Mouse (Mus musculus): ENCODE data around the gene Zfp715.
"Not testable (repeated sequence)": the region's sequence is repeated elsewhere in the genome, so short reads cannot be mapped to it uniquely, and the experiment has no call there.

Zfp715 gene

DNA sequence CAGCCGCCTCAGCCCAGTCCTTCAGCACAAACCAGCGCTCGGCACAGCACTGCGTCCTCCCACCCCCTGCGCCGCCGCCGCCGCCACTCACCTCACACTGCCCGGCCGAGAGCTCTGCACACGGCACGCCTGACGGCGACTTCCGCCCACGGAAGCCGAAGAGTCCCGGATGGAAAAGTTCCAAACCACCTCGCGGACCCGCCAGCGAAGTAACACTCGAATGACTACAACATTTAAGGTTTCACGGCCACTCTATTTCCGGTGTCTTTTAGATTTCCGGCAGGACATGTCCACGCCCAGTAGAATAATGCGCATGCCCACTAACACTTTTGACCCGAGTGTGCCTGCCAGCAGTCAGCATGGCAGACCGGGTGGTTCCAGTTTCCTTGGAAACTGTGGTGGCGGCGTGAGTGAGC, at the start of gene Zfp715:
Gene Zfp715 (minus strand): TSS at position 282 of the 416 bp plus-strand sequence.
- DNase-seq (ENCODE audit: low read depth, low spot score): peak; percentile 95

DNA sequence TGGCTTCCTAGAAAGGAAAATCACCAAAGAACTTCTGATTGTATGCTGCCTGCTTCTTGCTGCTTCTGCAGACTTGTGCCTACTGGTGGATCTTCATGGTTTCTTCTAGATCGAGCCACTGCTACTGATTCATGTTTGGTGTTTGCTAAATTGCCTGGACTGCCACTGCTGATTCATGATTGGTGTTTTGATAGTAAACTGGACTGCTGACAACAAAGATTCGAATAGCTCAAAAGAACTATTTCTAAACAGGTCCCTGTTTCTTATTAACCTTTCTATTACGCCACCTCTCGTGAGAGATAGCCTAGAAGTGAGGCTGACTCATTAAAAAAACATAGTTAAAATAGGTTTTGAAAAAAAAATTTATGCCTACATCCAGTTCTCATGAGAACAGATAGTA, 48.9 kb upstream of the Zfp715 start:
- no peak for DNase-seq (ENCODE audit: low read depth, low spot score)

DNA sequence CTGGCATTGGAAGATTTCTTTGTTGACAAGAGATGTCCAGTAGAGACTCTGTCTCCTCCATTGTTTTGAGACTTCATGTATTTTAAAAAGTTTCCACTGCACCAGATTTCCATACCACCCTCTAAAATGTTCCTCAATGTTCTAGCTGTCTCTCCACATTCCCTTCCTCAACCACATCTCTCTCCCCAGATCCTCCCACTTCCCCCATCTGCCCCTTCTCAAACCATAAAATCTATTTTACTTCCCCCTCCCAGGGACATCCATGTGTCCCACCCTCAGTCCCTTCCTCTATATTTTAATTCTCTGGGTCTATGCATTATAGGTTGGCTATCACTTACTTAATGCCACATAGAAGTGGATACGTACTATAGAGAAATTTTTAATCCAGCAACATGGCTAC, 48.3 kb upstream of the Zfp715 start:
- no peak for DNase-seq (ENCODE audit: low read depth, low spot score)

DNA sequence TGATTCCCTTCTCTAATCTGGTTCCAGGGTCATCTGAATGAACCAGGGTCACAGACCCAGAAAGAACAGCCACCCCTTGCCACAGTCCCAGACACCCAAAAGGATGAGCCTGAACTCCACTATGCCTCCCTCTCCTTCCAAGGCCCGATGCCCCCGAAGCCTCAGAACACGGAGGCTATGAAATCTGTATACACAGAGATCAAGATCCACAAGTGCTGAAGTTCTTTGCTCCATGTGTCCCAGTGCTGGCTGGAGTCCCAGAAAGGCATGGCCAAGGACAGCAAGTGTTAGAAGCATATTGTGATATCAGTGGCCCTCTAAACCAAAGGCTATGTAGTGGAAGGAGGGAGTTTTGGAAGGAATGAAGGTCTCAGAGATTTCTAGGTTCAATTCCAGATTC, 45.5 kb upstream of the Zfp715 start:
- DNase-seq (ENCODE audit: low read depth, low spot score): no peak

DNA sequence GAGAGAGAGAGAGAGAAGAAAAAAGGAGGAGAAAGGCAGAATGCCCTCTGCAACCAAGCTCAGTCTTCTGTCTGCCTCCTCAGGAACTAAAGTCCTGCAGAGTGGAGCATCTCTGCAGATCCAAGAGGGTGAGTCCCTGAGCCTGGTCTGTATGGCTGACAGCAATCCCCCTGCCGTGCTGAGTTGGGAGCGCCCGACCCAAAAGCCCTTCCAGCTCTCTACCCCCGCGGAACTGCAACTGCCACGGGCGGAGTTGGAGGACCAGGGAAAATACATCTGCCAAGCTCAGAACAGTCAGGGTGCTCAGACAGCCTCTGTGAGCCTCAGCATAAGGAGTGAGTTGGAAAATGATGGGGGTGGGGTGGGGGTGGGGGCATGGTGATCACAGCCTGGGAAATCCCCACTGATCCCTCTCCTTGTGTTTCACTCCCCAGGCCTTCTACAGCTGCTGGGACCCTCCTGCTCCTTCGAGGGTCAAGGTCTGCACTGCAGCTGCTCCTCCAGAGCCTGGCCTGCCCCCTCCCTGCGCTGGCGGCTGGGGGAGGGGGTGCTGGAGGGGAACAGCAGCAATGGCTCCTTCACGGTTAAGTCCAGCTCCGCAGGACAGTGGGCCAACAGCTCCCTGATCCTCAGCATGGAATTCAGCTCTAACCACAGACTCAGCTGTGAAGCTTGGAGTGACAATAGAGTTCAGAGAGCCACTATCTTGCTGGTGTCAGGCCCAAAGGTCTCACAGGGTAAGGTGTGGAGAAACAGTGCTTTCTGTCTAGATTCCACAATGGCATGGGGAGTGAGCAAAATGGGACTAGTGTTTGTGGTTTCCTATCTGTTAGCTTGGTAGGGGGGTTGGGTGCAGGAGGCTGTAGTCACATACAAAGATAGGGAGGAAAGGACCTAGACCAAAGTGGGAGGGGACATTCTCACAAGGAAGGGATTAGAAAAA, 42.1 kb upstream of the Zfp715 start:
- no peak for DNase-seq (ENCODE audit: low read depth, low spot score)

DNA sequence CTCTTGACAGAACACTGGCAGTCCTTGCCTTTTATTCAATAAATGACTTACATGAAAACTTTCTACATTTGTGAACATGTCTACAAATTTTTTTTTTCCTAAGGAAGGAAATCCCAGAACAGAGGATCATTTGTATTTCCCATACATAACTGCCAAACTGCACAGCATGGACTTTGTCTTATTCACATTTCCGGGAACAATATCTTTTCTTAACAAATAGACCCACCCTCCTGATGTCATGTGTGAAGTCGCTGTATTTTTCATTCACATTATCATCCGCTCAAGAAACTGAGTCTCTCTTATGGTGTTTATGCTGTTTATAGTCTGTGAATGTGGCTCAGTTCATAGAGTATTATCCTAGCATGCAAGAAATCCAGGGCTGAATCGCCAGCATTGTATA, 40.7 kb upstream of the Zfp715 start:
- DNase-seq (ENCODE audit: low read depth, low spot score): no peak

DNA sequence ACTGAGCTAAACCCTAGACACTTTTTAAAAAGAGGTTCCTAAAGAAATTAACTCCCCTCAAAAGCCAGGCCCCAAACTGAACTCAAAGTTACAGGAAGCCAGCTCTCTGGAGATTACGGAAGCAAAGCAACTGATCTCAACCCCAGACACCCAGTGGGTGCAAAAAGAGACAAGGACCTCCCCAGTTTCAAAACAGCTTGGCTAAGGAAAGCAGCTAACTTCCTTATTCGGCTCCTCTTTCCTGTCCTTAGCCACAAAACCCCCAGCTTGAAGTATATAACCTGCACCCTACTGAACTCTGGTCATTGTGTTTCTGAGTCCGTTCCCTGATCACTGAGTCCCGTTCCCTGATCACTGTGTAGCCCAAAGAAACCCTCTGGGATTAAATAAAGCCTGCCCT, 40.0 kb upstream of the Zfp715 start:
- no peak for DNase-seq (ENCODE audit: low read depth, low spot score)

DNA sequence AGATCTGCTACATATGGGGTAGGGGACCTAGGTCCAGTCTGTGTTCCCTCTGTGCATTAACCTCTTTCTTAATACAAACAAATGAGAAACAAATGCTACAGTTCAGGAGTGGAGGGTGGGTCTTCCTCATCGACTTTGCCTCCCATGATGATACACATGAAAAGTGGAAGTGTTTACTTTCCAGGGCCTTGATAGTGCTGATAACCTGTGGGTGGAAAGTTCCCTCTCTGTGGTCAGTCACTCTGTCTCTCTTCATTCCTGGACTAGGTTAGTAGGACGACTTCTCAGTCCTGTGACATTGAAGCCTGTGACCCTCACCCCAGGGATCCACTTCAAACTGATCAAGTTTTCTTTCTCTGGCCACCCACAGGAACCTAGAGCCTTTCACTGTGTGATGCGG, 38.1 kb upstream of the Zfp715 start, which contains the start of gene Siglecf:
Gene Siglecf (plus strand): TSS at position 188 of the 400 bp plus-strand sequence.
- no peak for DNase-seq (ENCODE audit: low read depth, low spot score)

DNA sequence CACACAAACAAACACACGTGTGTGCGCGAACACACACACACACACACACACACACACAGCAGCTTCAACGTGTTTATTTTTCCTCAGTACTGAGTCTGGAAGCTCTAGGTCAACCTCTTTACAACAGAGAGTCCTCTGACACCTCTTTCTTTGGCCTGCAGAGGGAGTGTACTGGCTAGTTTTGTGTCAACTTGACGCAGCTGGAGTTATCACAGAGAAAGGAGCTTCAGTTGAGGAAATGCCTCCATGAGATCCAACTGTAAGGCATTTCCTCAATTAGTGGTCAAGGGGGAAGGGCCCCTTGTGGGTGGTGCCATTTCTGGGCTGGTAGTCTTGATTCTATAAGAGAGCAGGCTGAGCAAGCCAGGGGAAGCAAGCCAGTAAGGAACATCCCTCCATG, 36.5 kb upstream of the Zfp715 start:
- DNase-seq (ENCODE audit: low read depth, low spot score): not testable (repeated sequence)

DNA sequence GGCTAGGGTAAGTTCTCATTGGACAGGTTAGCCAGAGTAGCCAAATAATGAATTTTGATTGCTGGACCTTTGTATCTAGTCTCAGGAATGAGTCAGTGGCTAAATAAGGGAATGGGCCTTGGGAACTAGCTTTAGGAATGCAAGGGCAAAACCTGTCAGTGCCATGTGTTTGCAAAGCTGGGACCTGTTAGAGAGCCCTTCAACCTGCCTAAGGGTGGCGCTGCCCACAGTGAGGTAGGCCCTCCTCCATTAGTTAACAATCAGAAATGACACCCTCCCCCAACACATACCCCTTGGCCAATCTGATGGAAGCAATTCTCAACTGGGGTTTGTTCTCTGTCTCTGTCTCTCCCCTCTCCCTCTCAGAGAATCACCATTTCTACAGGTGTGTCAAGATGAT, 33.5 kb upstream of the Zfp715 start:
- no peak for DNase-seq (ENCODE audit: low read depth, low spot score)

DNA sequence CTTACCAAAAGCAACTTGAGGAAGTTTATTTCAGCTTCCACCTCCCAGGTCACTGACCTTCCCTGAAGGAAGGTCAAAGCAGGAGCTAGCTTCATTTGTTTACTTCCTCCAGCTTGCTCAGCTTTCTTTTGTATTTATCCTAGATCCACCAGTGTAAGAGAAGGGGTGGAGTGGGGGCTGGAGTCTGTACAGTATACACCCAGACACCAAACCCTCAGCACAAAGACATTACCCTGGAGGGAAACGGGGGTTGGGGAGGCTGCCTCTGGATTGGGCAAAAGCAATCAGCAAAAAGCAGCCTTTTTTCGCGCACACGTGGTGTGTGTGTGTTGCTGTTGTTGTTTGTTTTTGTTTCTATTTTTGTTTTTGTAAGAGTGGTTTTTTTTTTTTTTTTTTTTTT, 33.1 kb upstream of the Zfp715 start:
- no peak for DNase-seq (ENCODE audit: low read depth, low spot score)

DNA sequence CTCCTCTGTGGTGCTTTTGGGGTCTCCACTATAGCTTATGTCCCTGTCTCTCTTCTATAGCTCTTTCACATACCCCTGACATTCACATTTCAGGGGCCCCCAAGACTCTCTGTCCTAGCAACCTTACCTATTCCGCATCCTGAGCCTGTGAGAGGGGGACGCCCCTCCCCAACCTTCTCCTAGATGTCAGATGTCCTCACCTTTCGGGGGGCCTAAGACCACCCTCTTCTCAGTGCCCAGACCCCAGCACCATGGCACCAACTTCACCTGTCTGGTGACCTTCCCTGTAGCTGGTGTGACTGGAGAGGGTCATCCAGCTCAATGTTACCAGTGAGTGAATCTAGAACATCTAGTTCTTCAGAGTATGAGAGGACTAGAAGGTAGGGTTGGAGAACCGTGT, 31.4 kb upstream of the Zfp715 start:
- DNase-seq (ENCODE audit: low read depth, low spot score): no peak

DNA sequence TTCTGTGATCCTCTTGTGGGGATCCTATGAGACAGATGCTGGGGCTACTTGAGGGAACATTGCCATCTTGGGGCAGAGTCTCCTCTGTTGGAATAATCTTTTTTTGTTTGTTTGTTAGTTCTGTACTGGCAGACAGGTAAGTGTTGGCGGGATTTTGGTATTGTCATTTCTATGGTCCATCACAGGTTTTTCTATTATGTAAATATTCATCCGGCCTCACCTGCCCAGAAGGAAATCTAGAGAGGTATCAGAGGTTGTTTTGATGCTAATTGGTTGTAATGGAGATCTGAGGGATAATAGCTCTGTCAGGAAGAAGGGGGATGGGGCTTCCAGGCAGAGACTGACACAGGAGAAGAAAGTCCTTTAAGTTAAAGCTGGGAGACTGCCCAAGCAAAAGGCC, 30.9 kb upstream of the Zfp715 start:
- DNase-seq (ENCODE audit: low read depth, low spot score): no peak

DNA sequence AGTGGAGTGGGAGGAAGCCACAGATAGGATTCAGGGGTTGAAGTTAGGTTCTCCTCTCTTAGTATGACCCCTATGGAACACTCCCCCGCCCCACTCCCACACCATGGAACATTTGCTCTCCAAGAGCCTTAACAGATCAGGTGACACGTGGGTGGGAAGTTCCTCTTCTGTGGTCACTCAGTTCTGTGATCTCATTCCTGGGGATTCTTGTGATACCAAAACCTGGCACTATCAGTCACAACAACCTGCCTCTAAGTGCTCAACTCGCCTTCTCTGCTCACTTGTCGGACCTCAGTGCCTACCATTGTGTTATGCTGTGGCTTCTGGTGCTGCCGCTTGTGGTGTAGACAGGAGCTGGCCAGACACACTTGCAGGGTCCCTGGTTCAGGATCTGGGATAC, 30.1 kb upstream of the Zfp715 start:
- no peak for DNase-seq (ENCODE audit: low read depth, low spot score)

DNA sequence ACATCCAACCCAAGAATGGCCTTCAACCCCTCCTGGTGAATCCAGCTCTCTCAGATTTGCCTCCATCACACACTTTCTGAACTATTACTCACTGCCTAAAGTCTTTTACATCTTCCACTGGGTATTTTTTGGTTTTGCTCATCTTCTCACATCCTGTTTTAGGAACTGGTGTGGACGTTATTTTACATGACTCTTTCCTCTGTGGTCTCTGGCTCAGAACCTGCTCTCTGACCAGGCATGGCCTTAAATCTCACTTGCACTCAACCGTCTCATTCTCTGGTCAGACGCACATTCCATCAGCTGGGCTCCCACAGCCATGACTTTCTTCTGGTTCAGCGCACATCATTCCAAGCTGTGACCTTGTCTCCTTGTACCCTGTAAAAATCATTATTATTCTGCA, 27.7 kb upstream of the Zfp715 start:
- DNase-seq (ENCODE audit: low read depth, low spot score): no peak

DNA sequence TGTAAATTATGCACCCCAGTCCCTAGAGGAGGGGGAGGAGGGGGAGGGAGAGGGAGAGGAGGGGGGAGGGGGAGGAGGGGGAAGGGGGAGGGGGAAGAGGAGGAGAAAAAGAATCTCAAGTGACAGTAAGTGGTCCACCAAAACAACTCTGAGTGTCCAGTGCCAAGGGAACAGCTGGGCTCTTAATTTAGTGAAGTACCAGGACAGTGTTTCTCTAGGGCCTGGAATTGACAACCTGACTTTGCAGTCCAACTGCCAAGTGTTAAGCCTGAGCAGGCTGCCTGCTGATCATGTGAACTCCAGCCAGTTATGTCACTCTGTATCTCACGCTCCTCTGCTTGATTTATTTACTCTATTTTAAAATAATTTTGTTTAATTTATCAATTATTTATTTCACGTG, 20.8 kb upstream of the Zfp715 start:
- no peak for DNase-seq (ENCODE audit: low read depth, low spot score)

DNA sequence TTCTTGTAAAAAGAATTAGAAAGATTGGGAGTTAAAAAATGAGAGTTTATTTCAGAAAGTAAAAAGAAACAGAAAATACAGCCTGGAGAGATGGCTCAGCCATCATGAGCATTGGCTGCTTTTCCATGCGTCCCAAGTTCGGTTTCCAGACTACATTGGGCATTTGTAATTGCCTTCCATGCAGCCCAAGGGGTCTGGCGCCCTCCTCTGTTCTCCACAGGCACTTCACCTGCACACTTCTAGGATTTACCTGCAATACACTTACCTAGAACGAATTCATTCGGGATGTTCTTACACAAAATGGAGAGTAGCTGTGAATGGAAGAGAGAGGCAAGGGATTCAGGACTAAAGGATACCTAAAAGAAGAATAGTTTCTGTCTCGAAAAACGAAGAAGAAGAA, 20.1 kb upstream of the Zfp715 start:
- DNase-seq (ENCODE audit: low read depth, low spot score): peak; percentile 13

DNA sequence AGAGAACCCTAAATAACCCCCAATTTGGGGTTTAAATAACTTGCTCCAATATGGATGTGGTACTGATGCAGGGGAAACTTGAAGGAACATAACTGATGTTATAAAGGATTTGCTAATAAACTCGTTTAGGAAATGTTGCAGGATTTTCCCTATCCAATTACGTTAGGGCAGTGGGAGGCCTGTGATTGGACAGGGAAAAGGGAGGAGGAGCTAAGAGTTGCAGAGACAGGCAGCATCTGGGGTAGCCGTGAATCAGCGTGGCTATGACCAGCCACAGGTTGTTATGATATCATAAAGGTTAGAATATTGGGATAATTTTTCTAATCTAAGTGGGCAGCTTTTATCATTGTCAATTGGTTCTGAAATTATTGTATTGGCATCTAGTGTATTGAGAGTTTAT, 15.0 kb upstream of the Zfp715 start:
- DNase-seq (ENCODE audit: low read depth, low spot score): no peak

DNA sequence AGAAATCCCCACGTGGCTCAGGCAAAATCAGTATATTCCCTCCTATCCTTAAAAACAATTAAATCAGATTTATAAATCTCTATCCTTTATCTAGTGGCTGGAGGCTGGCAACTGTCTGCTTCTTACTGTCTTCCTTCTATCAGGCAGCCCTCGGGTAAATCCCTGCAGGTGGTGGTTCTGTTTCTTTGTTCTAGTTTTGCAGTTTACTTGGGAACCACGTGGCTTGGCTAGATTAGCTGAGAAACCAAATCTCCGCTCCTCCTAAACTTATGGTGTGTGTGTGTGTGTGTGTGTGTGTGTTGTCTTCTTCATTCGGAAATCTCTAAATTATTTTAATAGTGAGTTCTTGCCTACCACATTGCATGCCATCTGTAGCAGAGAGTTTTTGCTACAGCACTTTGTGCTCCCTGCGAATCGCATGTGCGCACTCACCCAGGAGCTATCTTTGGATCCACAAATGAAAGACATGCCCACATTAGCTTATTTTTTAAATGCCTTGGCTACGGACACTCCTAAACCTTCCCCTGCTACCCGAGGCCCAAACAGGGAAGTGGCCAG, 13.2 kb upstream of the Zfp715 start:
- DNase-seq (ENCODE audit: low read depth, low spot score): no peak

DNA sequence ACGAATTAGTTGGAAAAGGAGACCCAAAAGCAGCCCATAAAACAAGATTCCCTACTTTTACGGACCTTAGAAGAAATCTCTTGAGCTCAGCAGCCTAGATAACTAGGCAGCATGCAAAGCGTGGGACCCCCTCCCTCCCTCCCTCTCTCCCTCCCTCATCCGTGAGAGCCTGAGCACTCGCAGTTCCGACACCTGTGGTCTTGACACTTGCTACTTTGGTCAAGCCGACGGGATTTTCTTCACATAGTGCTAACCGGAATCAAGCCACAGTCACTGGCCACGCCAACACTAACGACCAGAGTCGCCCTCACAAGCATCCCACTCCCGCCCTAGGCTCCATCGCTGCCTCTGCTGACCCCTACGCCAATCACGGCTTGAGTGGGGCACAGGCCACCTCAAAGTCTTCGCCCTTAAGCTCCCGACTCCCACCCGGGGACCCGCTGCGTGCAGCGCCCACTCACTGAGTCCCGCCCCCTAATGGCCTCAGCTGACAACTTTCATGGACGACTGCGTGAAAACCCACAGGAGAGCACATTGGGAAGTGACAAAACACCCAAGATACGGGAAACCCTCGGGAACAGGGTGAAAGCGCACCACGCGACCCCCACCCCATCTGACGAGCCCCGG, 595 bp downstream of the Zfp715 start:
- DNase-seq (ENCODE audit: low read depth, low spot score): no peak

DNA sequence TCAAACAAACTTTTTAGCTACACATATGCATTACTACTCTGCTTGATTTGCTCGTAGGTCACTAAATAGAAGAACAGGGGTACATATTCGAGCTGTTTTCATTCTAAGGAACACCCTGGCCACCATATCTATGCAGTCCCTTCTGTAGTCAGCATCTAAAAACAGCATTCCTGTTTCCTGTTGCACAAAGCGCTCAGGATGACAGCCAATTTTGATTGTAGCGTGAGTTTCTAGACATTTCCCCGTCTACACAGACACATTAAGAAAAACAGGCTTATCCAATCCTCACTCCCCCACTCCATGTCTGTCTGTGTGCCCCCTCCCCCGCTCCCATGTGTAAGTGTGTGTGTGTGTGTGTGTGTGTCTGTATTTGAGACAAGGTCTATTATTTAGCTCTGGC, 1.5 kb downstream of the Zfp715 start:
- DNase-seq (ENCODE audit: low read depth, low spot score): no peak

DNA sequence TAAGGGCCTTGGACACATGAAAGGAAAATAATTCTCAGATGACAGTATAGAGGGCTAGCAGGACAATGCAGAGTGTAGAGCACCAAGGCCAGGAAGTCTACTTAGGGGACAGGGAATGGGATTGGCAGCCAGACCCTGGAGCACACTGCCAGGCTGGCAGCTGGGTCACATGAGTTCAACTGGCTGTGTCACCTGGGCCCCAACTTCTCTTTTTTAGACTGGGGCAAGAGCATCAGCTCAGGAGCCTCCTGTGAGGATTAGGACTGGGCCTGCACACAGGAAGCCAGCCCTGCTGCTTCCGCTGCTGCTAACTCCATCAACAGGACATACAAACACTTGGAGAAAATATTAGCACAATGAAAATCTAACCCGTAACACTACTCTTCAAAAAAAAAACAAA, 4.0 kb downstream of the Zfp715 start:
- DNase-seq (ENCODE audit: low read depth, low spot score): no peak

DNA sequence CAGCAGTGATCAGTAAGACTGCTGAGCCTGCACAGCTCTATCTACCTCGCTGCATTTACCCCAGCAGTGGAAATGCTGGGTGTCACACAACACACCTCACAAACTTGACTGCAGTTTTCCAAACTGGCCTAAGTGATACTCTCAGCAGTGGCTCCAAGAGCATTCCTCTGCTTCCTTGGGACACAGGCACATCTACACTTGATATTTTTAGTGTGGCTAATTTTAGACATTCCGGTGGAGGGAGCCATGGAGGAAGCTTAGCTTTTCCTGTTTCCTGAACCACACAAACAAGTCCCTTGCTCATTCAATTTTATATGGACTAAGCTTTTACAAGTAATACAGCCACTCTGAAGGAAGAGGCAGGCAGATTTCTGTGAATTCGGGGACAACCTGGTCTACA, 7.9 kb downstream of the Zfp715 start:
- no peak for DNase-seq (ENCODE audit: low read depth, low spot score)

Data from CD4-positive helper T cell, adult 2 months (primary cell).